Mouse (Mus musculus): ENCODE results near the gene Llgl1. TPM values are rescaled to one million over a fixed set of nuclear protein-coding genes. Genes with fewer than 3 reads are reported as not detected.
A peak's percentile ranks its signal among the peaks of the same experiment; 100 is the strongest.

Gene Llgl1
- total and polyA plus RNA-seq, 2 experiments from 2014 or later = 30.1 to 32.2 TPM

DNA sequence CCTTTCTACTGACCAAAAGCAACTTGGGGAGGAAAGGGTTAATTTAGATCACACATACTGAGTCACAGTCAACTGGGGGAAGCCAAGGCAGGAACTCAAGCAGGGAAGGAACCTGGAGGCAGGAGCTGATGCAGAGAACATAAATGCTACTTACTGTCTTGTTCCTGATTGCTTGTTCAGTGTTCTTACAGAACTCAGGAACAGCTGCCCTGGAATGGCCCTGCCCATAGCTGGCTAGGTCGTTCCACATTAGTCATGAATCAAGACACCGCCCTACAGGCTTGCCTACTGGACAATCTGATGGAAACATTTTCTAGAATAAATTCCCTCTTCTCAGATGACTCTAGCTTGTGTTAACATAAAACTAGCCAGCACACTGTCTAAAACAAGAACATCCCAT, 34.7 kb downstream of the Llgl1 start:
- H3K9ac ChIP-seq = no peak overlapping the region
- no peak for ATAC-seq
- no peaks in the 10 kb centered on the region for H3K27me3 ChIP-seq (ENCODE audit: insufficient read depth, low read length)
- no peak overlapping the region for H3K4me3 ChIP-seq (ENCODE audit: low read depth, low read length)
- 86% methylated on average over 2 of the region's 2 CpGs for WGBS
- no peaks in the 10 kb centered on the region for H3K9me3 ChIP-seq (ENCODE audit: low read length)
- no peak overlapping the region for H3K27ac ChIP-seq (ENCODE audit: low read depth, low read length)
- TF ChIP-seq CTCF (IDR thresholded peaks at IDR 0.05; ENCODE audit: low read depth) = no peak
- peaks cover 45% of the 10 kb centered on the region for H3K36me3 ChIP-seq (ENCODE audit: insufficient read depth)
- H3K4me1 ChIP-seq (ENCODE audit: insufficient read depth) = no peaks in the 10 kb centered on the region
- no peak overlapping the region for H3K4me2 ChIP-seq (ENCODE audit: low read depth)
- no peak for DNase-seq

- no peak overlapping the region for H3K4me2 ChIP-seq (ENCODE audit: low read depth)
- no peak for DNase-seq
- H3K4me3 ChIP-seq (ENCODE audit: low read depth, low read length) = no peak overlapping the region
- no peaks in the 10 kb centered on the region for H3K9me3 ChIP-seq (ENCODE audit: low read length)
- H3K27me3 ChIP-seq (ENCODE audit: insufficient read depth, low read length) = no peaks in the 10 kb centered on the region
- H3K9ac ChIP-seq = no peak overlapping the region
- no peak for ATAC-seq
- no peaks in the 10 kb centered on the region for H3K4me1 ChIP-seq (ENCODE audit: insufficient read depth)
- no peak overlapping the region for H3K27ac ChIP-seq (ENCODE audit: low read depth, low read length)
- peak; percentile 24 for TF ChIP-seq CTCF (IDR thresholded peaks at IDR 0.05; ENCODE audit: low read depth)
- H3K36me3 ChIP-seq (ENCODE audit: insufficient read depth) = peaks cover 55% of the 10 kb centered on the region
- WGBS = 72% methylated on average over 5 of the region's 5 CpGs
Observed at GRCm38 (mm10) chr11:60735191-60735590, 35.7 kb downstream of the Llgl1 start.

DNA sequence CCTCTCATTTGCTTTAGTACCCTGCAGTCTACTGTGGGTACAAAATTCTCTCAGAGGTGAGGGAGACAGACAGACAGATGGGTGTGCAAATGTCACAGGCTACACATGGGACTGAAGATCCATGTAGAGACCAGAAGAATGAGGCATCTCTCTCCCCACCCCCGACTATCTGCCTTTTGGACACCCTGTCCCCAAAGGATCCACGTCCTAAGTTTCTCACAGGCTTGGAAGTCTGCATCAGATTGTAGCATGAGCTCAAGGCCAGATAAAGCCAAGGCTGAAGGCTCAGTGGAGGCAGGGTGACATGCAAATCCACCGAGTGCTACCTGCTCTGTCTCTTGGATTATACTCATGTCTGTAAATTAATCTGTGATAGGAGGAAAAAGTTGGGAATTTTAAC, 37.0 kb downstream of the Llgl1 start:
- Histone ChIP-seq H3K4me3 (ENCODE audit: low read depth, low read length) (no peak overlapping the region), H3K4me2 (ENCODE audit: low read depth) (no peak overlapping the region), H3K27ac (ENCODE audit: low read depth, low read length) (no peak overlapping the region), H3K9me3 (ENCODE audit: low read length) (no peaks in the 10 kb centered on the region), H3K36me3 (ENCODE audit: insufficient read depth) (peaks cover 51% of the 10 kb centered on the region), H3K9ac (no peak overlapping the region), H3K4me1 (ENCODE audit: insufficient read depth) (no peaks in the 10 kb centered on the region), H3K27me3 (ENCODE audit: insufficient read depth, low read length) (no peaks in the 10 kb centered on the region)
- no peak for DNase-seq
- no peak for TF ChIP-seq CTCF (IDR thresholded peaks at IDR 0.05; ENCODE audit: low read depth)
- ATAC-seq = no peak
- WGBS = 94% methylated on average over 3 of the region's 3 CpGs

- Histone ChIP-seq H3K4me1 (ENCODE audit: insufficient read depth) (no peaks in the 10 kb centered on the region), H3K9ac (no peak overlapping the region), H3K36me3 (ENCODE audit: insufficient read depth) (peaks cover 51% of the 10 kb centered on the region), H3K9me3 (ENCODE audit: low read length) (no peaks in the 10 kb centered on the region), H3K27ac (ENCODE audit: low read depth, low read length) (no peak overlapping the region), H3K27me3 (ENCODE audit: insufficient read depth, low read length) (no peaks in the 10 kb centered on the region), H3K4me2 (ENCODE audit: low read depth) (no peak overlapping the region), H3K4me3 (ENCODE audit: low read depth, low read length) (no peak overlapping the region)
- TF ChIP-seq CTCF (IDR thresholded peaks at IDR 0.05; ENCODE audit: low read depth) = no peak
- DNase-seq (no peak), ATAC-seq (no peak)
Observed at GRCm38 (mm10) chr11:60737450-60737849, 37.9 kb downstream of the Llgl1 start.

DNA sequence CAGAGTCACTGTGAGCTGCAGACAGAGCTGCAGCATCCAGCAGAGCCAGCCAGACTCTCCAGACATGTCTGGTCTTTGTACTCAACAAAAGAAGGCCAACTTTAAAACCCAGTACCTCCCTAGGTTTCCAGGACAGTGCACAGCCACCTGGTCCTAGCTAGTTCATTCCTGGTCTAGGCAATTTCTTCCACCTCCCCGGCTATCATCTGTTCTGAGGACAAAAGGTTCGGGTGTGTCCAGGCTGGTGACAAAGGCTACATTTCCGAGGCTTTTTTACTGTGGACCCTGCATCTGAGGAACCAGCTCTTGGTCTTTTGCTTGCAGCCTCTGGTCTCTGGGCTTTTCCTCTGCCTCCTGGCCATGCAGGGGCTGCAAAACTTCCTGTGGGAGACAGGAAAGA, 40.8 kb downstream of the Llgl1 start:
- H3K4me2 ChIP-seq (ENCODE audit: low read depth) = no peak overlapping the region
- H3K9ac ChIP-seq = no peak overlapping the region
- 69% methylated on average over 3 of the region's 3 CpGs for WGBS
- peaks cover 57% of the 10 kb centered on the region for H3K36me3 ChIP-seq (ENCODE audit: insufficient read depth)
- TF ChIP-seq CTCF (IDR thresholded peaks at IDR 0.05; ENCODE audit: low read depth) = no peak
- H3K4me1 ChIP-seq (ENCODE audit: insufficient read depth) = no peaks in the 10 kb centered on the region
- no peak for DNase-seq
- no peak for ATAC-seq
- no peaks in the 10 kb centered on the region for H3K9me3 ChIP-seq (ENCODE audit: low read length)
- no peak overlapping the region for H3K27ac ChIP-seq (ENCODE audit: low read depth, low read length)
- no peak overlapping the region for H3K4me3 ChIP-seq (ENCODE audit: low read depth, low read length)
- no peaks in the 10 kb centered on the region for H3K27me3 ChIP-seq (ENCODE audit: insufficient read depth, low read length)

- H3K9ac ChIP-seq = no peak overlapping the region
- H3K4me3 ChIP-seq (ENCODE audit: low read depth, low read length) = no peak overlapping the region
- WGBS = 86% methylated on average over 7 of the region's 7 CpGs
- no peaks in the 10 kb centered on the region for H3K27me3 ChIP-seq (ENCODE audit: insufficient read depth, low read length)
- H3K9me3 ChIP-seq (ENCODE audit: low read length) = no peaks in the 10 kb centered on the region
- no peak for DNase-seq
- H3K27ac ChIP-seq (ENCODE audit: low read depth, low read length) = no peak overlapping the region
- no peak overlapping the region for H3K4me2 ChIP-seq (ENCODE audit: low read depth)
- H3K4me1 ChIP-seq (ENCODE audit: insufficient read depth) = no peaks in the 10 kb centered on the region
- no peak for ATAC-seq
- TF ChIP-seq CTCF (IDR thresholded peaks at IDR 0.05; ENCODE audit: low read depth) = no peak
- peaks cover 70% of the 10 kb centered on the region for H3K36me3 ChIP-seq (ENCODE audit: insufficient read depth)
Observed at GRCm38 (mm10) chr11:60755570-60755969, 56.0 kb downstream of the Llgl1 start.

- 95% methylated on average over 3 of the region's 3 CpGs for WGBS
- no peak for ATAC-seq
Observed at GRCm38 (mm10) chr11:60761681-60762080, 62.2 kb downstream of the Llgl1 start.

More at GRCm38 (mm10) chr11:60761681-60762080, 62.2 kb downstream of the Llgl1 start:
- Histone ChIP-seq H3K9me3 (ENCODE audit: low read length) (no peaks in the 10 kb centered on the region), H3K27ac (ENCODE audit: low read depth, low read length) (no peak overlapping the region), H3K36me3 (ENCODE audit: insufficient read depth) (peaks cover 30% of the 10 kb centered on the region), H3K4me3 (ENCODE audit: low read depth, low read length) (no peak overlapping the region), H3K4me2 (ENCODE audit: low read depth) (no peak overlapping the region), H3K9ac (no peak overlapping the region), H3K27me3 (ENCODE audit: insufficient read depth, low read length) (no peaks in the 10 kb centered on the region), H3K4me1 (ENCODE audit: insufficient read depth) (no peaks in the 10 kb centered on the region)
- DNase-seq = no peak
- TF ChIP-seq CTCF (IDR thresholded peaks at IDR 0.05; ENCODE audit: low read depth) = no peak

Small RNA genes within 50 kb of the gene (microRNA-seq; reads per million reads assigned to microRNA genes)
- gene Mir5100 = 0.98 to 2.3 reads per million in 2 experiments

Other genes starting within 250 kb of the Llgl1 start
- gene Drg2, start 245.1 kb upstream of the Llgl1 start, total RNA-seq (2014; rRNA removed) = 78.1 and 82.6 TPM in 2 replicates
- 79.3 and 83.8 TPM in 2 replicates for gene Drg2, start 245.1 kb upstream of the Llgl1 start, polyA plus RNA-seq (2015; fragmentation: Nextera tagmentation; extraction: Ambion mirVana)
- gene Myo15, start 230.4 kb upstream of the Llgl1 start, total RNA-seq (2014; rRNA removed) = 0.24 and 0.54 TPM in 2 replicates
- gene Myo15, start 230.4 kb upstream of the Llgl1 start, polyA plus RNA-seq (2015; fragmentation: Nextera tagmentation; extraction: Ambion mirVana) = 0.10 and 0.13 TPM in 2 replicates
- 28.3 and 32.8 TPM in 2 replicates for gene Alkbh5, start 163.3 kb upstream of the Llgl1 start, total RNA-seq (2014; rRNA removed)
- gene Alkbh5, start 163.3 kb upstream of the Llgl1 start, polyA plus RNA-seq (2015; fragmentation: Nextera tagmentation; extraction: Ambion mirVana) = 14.2 and 21.8 TPM in 2 replicates
- gene Flii, start 27.5 kb downstream of the Llgl1 start, total RNA-seq (2014; rRNA removed) = 80.7 and 104 TPM in 2 replicates
- gene Flii, start 27.5 kb downstream of the Llgl1 start, polyA plus RNA-seq (2015; fragmentation: Nextera tagmentation; extraction: Ambion mirVana) = 31.7 and 37.4 TPM in 2 replicates
- 35.7 and 40.4 TPM in 2 replicates for gene Mief2, start 28.7 kb downstream of the Llgl1 start, total RNA-seq (2014; rRNA removed)
- gene Mief2, start 28.7 kb downstream of the Llgl1 start, polyA plus RNA-seq (2015; fragmentation: Nextera tagmentation; extraction: Ambion mirVana) = 25.4 and 26.5 TPM in 2 replicates
- gene Top3a, start 77.6 kb downstream of the Llgl1 start, total RNA-seq (2014; rRNA removed) = 9.2 and 11.5 TPM in 2 replicates
- gene Top3a, start 77.6 kb downstream of the Llgl1 start, polyA plus RNA-seq (2015; fragmentation: Nextera tagmentation; extraction: Ambion mirVana) = 2.8 and 3.9 TPM in 2 replicates
- 11.4 and 15.4 TPM in 2 replicates for gene Smcr8, start 77.8 kb downstream of the Llgl1 start, total RNA-seq (2014; rRNA removed)
- gene Smcr8, start 77.8 kb downstream of the Llgl1 start, polyA plus RNA-seq (2015; fragmentation: Nextera tagmentation; extraction: Ambion mirVana) = 2.6 and 3.2 TPM in 2 replicates
- gene Shmt1, start 112.0 kb downstream of the Llgl1 start, total RNA-seq (2014; rRNA removed) = 6.0 and 6.4 TPM in 2 replicates
- 7.5 and 7.7 TPM in 2 replicates for gene Shmt1, start 112.0 kb downstream of the Llgl1 start, polyA plus RNA-seq (2015; fragmentation: Nextera tagmentation; extraction: Ambion mirVana)
- 29.1 and 38.2 TPM in 2 replicates for gene Dhrs7b, start 130.9 kb downstream of the Llgl1 start, total RNA-seq (2014; rRNA removed)
- 30.9 and 34.6 TPM in 2 replicates for gene Dhrs7b, start 130.9 kb downstream of the Llgl1 start, polyA plus RNA-seq (2015; fragmentation: Nextera tagmentation; extraction: Ambion mirVana)
- 45.1 and 48.7 TPM in 2 replicates for gene Tmem11, start 179.5 kb downstream of the Llgl1 start, total RNA-seq (2014; rRNA removed)
- gene Tmem11, start 179.5 kb downstream of the Llgl1 start, polyA plus RNA-seq (2015; fragmentation: Nextera tagmentation; extraction: Ambion mirVana) = 57.2 and 58.5 TPM in 2 replicates
- gene Natd1, start 215.0 kb downstream of the Llgl1 start, total RNA-seq (2014; rRNA removed) = 19.2 and 29.7 TPM in 2 replicates
- gene Natd1, start 215.0 kb downstream of the Llgl1 start, polyA plus RNA-seq (2015; fragmentation: Nextera tagmentation; extraction: Ambion mirVana) = 17.2 and 18.1 TPM in 2 replicates
- gene Map2k3, start 232.3 kb downstream of the Llgl1 start, total RNA-seq (2014; rRNA removed) = 10.6 and 14.8 TPM in 2 replicates
- gene Map2k3, start 232.3 kb downstream of the Llgl1 start, polyA plus RNA-seq (2015; fragmentation: Nextera tagmentation; extraction: Ambion mirVana) = 17.6 and 20.5 TPM in 2 replicates